Mouse (Mus musculus): ENCODE results near the gene Ksr1. TPM values are rescaled to one million over a fixed set of nuclear protein-coding genes. Genes with fewer than 3 reads are reported as not detected.
"Not testable (repeated sequence)": the region's sequence is repeated elsewhere in the genome, so short reads cannot be mapped to it uniquely, and the experiment has no call there.

The Ksr1 gene
- total RNA-seq, 2 experiments from 2014 or later, result 53.4 to 70.5 TPM

DNA sequence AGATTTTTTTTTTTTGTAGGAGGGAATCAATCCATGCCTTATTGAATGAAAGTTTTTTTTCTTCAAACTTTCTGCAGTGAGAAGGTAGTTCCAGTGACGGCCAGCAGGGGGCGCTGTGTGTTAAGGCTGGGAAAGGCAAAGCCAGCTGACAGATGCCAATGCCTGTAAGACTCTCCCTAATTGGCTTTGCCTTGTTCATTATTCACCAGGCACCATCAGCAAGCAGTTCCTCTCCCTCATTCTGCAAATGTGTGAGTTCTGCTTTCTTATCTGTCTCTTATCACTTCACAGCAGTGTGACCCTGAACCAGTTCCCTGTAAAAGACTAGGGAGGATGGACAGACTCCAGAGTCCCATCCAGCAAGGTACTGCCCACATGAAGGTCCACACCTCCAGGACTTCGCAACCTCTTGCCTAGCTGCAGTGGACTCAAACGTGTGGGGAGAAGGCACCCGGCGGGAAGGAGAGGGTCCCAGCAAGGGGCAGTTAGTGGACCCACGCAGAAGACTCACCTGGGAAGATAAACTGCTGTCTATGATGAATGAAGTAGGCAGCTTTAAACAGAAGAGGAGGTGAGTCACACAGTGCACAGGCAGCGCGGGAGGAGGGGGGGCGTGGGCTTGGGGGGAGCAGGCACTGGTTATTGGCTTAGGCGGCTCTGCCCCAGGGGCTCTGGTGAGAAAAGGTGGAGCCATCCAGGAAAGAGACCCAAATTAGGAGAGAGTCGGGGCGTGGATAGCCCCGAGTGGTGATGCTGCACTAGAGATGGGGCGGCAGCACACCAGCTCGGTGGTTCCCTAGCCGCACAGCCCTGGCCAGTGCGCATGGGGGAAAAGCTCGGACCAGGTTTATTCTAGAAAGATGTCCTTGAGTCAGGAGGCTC, 115.4 kb downstream of the Ksr1 start:
- peak; percentile 72 to 82 for DNase-seq (ENCODE audit: low spot score in 2 of 2)
- intact Hi-C loops (cut with DNase I), result loop anchor here (1.0 to 5.0 kb wide), 3 partner anchors 116 to 183 kb away; partner anchors contain the start of gene Ksr1

DNA sequence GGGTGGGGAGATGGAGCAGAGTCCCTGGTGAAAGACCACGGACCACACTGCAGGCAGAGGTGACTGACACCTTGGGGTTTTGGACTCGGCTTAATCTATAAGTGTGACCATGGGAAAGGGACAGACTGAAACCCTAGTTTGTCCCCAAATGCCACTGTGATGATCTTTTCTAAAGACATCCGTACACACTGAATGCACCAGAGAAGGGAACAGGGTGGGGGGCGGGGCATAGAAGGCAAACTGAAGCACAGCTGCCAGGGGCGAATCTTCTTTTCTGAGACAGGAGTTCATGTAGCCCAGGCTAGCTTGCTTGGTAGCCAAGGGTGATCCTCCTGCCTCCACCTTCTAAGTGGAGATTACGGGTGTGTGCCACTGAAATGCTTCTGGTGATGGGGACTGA, 122.5 kb downstream of the Ksr1 start:
- intact Hi-C loops (cut with DNase I), result no loop called here
- DNase-seq (ENCODE audit: low spot score in 2 of 2), result no peak

DNA sequence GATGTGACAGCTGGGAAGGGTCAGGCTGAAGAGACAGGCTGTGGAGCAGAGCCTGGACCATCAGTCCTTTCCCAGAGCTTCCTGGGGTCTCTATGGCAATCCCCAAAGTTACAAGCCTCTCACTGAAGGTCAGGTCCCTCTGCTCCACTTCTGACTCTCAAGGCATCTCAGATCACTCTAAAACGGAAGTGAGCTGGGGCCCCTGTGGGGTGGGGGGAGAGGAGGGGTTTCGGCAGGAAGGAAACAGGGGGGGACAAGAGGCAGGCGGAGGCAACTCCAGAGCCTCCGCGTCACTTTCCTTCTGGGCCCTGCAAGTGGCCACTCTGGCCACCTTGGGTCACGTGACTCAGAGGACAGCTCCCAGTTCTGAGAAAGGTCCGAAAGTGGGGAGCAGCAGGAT, 122.9 kb downstream of the Ksr1 start:
- DNase-seq (ENCODE audit: low spot score in 2 of 2), result no peak
- intact Hi-C loops (cut with DNase I), result no loop called here

DNA sequence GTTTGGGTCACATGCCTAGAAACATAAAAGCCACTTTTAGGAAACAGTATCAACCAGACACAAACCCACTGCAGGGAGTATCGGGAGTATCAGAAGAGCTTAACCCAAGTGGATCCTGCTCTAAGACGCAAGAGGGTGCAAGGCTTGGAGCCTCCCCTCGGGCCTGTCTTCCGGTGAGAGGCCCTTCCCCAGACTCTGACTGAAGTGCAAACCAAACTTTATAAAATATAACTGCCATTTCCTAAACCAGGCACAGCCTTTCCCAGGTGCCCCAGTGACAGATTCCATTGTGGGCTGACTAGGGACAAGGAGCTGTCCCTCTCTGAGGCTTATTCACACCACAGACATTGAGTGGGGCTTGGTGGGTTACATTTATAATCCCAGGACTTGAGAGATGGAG, 123.4 kb downstream of the Ksr1 start:
- DNase-seq (ENCODE audit: low spot score in 2 of 2), result no peak
- intact Hi-C loops (cut with DNase I), result no loop called here

DNA sequence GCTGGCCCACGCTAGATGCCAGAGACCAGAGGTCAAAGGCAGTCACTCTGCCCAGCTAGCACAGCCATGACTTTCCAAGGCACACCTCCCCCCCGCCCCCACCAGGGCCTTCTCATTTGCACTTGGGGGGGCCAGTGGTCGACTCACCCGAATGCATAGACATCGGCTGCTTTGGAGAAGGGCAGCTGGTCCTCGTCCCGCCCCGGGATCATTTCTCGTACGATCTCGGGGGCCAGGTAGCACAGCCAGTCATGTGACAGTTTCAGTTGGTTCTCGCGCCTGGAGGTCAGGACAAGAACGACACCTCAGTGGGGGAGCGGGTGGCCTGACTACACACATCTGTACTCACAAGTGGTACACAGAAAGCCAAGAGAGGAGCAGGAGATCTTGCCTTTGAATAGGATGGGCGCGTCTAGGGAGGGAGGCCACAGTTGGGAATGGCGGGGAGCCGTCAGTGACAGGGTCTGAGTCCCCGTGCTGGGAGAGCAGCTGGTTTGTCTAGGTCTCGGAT, 125.6 kb downstream of the Ksr1 start:
- no peak for DNase-seq (ENCODE audit: low spot score in 2 of 2)
- intact Hi-C loops (cut with DNase I), result no loop called here

DNA sequence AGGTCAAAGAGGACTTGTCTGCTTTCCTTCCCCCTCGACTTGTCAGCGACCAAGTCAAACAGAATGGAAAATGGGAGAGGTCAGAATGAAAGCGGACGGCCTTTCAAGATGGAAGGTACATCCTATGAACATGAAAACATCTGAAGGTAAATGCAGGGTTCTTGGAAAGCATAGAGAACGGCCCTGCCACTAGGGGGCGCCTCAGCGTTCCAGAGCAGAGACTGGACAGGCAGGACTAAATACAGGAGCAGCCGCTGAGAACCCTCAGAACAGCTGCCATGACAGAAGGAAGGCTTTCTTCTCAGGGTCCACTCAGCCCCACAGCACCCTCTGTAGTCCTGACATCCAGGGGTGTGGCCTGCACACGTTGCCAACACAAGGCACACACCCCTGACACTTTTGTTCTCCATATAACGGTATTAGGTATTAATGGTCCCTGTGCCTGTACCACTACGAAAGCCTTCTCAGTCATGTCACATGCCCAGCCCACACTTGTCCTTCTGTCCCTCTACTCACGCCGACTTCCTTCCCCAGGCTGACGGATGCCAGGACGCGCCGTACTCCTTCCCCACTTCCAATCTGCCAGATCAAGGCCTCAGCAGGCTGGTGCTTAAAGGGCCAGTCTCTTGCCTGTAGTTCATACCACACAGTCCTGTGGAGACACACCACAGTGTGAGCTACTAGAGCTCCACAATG, 126.2 kb downstream of the Ksr1 start:
- DNase-seq (ENCODE audit: low spot score in 2 of 2), result peak in 1 of 2 experiments; percentile 39
- intact Hi-C loops (cut with DNase I), result loop anchor here (5.0 kb wide), 1 partner anchor 272 kb away; no protein-coding TSS in a partner anchor

DNA sequence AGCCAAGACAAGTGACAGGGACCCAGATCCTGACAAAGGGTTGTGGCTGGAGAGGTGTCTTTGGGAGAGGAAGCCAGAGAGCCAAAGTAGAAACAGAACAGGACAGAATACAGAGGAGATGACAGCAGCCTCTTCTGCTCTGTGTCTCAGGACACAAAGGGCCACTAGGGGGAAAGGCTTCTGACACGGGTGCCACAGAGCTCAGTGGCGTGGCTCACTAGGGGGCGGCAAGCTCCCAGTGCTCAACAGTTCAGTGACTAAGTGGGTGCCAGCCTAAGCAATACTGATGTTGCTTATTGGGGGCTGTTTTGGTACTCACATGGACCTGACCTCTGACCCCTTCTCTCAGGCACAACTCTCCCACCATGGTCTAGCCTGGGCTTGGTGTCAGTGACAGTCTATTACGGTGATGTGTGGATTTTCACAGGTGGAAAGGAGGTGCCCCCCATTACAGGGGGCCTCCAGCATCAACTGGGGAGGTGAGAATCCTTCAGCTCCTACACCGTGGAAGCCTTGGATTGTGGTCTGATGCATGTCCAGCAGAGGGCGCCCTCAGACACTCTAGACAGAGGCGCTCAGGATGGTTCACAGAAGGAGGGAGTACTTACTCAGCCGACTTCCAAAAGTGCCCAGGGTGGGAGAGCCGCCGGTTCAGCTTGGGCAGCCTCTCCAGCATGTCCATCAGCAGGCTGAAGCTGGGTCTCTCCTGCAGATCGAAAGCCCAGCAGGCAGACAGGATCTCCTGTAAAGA, 127.1 kb downstream of the Ksr1 start:
- intact Hi-C loops (cut with DNase I), result loop anchor here (5.0 kb wide), 1 partner anchor 273 kb away; no protein-coding TSS in a partner anchor
- DNase-seq (ENCODE audit: low spot score in 2 of 2), result peak; percentile 45 to 66

DNA sequence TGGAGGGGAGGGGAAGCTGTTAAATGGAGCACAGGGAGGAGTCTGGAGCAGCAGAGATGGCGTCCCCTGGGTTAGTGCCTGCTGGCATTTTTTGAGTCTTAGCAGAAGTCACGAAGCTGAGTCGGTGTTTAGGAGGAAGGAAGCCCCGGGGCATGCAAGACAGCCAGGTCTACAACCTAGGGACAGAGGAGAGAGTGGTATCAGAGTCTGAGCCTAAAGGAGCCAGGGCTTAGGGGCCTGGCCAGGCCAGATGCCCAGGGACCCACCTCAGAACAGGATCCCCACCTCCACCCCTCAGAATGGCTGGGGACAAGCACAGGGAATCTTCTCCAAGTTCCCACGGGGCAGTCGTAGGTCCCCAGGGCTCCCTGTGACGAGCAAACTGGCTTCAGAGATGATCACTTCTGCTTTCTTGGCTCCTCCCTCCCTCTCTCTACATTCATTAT, 129.0 kb downstream of the Ksr1 start:
- no peak for DNase-seq (ENCODE audit: low spot score in 2 of 2)
- intact Hi-C loops (cut with DNase I), result loop anchor here (5.0 kb wide), 1 partner anchor 275 kb away; no protein-coding TSS in a partner anchor

DNA sequence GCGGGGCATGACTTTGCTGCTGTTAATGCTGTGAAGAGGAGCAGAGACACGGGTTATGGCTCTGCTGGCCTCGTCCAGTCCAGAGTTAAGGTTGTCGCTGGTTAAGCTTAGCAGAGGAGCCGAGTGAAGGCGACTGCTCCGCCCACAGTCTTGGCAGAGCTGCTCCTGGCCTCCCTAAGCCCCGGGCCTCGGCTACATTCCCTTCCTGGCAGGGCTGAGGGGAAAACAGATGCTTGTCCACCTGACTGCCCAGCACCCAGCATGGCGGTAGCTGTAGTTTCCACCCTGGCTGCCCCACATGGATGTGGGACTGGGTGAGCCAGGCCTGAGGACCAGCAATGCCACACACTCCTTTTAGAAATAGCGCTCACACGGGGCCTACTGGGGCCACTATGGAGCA, 130.0 kb downstream of the Ksr1 start:
- DNase-seq (ENCODE audit: low spot score in 2 of 2), result no peak
- intact Hi-C loops (cut with DNase I), result loop anchor here (5.0 kb wide), 1 partner anchor 276 kb away; no protein-coding TSS in a partner anchor

DNA sequence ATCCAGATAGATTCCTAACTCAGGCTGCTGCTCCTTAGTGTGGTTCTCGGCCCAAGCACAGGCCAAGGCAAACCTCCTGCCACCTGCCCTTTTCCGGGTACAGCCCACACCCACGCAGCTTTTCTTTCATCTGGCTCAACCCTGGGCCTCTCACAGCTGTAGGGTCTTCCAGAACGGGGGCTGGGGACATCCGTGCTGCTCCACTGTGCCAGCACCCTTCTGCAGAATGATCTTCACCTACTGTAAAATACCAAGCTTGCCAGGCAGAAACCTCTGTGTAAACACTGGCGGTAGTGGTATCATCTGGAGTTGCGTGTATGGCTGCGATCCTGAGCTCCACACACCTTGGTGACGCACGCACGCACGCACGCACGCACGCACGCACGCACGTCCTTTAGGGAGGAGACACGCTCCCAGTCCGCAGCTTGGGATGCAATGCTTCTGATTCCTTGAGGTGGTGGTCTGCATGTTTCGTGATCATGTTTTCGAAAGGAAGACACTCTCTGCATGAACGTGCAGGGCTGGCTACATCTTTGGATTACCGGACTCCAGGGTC, 130.5 kb downstream of the Ksr1 start:
- no peak for DNase-seq (ENCODE audit: low spot score in 2 of 2)
- intact Hi-C loops (cut with DNase I), result loop anchor here (5.0 kb wide), 1 partner anchor 277 kb away; no protein-coding TSS in a partner anchor

DNA sequence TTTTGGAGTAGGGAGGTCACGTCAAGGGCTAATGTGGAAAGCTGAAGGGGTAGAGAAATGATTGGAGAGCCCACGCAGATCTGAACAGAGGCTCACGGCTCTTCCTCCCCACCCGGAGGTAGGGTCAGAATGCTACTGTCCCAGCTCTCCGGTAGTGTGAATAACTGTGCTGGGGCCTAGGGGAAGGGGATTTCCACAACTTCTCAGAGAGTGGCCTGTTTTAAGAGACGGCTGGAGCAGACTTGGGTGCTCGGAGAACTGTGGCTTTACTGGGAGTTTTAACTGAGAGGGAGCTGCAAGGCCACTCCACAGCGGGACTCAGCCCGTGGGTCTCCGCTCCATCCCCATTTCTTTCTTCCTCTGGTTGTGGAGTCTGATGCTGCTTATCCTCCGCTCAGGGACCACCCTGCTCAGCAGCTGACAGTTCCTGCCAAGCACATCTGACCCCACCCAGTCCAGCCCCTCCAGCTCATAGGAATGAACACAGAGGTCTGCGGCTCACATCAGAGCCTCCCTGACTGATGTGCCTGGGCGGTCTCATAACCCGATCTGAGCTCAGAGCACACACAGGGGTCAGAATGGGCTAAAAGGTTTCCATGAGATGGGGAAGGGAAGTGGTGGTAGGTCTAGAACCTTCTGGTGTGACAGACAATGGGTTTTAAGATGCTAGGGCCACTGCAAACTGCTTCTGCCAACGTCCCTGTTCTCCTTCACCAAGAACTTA, 131.4 kb downstream of the Ksr1 start:
- no peak for DNase-seq (ENCODE audit: low spot score in 2 of 2)

DNA sequence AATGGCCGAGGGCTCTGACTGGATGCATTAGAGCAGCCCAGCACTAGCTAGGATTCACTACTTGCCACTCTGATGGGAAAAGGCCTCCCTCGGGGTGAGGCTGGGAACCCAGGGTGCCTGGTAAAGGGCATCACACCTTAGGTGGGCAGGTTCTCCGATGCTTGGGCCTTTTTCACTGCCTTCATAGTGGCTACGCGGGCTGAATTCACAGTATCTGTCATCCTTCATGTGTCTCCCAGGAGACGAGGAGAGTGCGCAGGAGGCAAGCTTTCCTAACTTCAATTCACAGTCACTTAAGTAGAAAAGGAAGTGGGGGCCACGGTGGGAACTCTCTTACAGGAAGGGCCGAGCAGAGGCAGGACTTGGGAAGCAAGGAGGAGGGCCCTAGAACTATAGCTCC, 132.4 kb downstream of the Ksr1 start:
- intact Hi-C loops (cut with DNase I), result no loop called here
- no peak for DNase-seq (ENCODE audit: low spot score in 2 of 2)

More for the DNA sequence above, 131.4 kb downstream of the Ksr1 start:
- intact Hi-C loops (cut with DNase I), result loop anchor here (5.0 kb wide), 1 partner anchor 278 kb away; no protein-coding TSS in a partner anchor

DNA sequence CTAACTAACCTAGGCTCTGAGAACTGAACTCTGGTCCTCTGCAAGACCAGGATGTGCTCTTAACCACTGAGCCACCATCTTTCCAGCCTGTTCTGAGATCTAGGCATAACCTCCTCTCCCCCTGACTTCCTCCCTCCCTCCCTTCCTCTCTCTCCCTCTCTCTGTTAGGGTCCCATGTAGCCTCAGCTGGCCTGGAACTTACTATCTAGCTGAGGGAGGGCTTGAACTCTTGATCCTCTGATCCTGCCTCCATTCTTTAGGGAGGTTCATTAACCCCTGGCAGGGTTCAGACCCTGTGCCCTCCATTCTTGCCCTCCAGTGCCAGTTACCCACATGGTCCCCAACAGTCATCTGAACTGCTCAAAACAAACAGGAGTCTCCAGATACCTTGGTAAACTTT, 133.2 kb downstream of the Ksr1 start:
- no peak for DNase-seq (ENCODE audit: low spot score in 2 of 2)
- intact Hi-C loops (cut with DNase I), result no loop called here

DNA sequence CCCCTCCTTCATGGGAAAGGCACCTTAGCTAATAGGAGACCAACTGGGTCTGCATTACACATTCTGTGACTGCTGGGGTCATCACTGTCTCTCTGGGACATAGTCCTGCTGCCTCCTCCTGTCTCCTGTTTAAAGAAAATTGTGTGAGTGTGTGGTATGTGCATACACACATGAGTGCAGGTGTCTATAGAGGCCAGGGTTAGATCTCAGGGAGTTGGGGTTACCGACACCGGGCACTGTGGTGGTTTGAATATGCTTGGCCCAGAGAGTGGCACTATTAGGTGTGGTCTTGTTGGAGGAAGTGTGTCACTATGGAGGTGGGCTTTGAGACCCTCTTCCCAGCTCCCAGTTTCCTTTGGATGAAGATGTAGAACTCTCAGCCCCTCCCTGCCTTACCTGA, 133.7 kb downstream of the Ksr1 start:
- intact Hi-C loops (cut with DNase I), result no loop called here
- DNase-seq (ENCODE audit: low spot score in 2 of 2), result no peak

DNA sequence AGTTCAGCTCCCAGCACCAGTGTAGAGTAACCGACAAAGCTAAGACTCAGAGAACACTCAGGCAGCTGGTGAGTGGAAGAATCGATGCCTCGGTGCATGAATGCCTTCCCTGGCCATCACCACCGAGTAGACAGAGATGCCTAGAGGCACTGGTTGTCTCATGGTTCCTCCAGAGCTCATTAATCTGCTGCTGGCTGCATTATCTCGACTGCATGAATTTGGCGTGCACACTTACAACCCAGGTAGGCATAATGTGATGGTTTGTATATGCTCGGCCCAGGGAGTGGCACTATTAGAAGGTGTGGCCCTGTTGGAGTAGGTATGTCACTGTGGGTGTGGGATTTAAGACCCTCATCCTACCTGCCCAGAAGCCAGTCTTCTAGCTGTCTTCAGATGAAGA, 137.3 kb downstream of the Ksr1 start:
- DNase-seq (ENCODE audit: low spot score in 2 of 2), result no peak
- intact Hi-C loops (cut with DNase I), result no loop called here

DNA sequence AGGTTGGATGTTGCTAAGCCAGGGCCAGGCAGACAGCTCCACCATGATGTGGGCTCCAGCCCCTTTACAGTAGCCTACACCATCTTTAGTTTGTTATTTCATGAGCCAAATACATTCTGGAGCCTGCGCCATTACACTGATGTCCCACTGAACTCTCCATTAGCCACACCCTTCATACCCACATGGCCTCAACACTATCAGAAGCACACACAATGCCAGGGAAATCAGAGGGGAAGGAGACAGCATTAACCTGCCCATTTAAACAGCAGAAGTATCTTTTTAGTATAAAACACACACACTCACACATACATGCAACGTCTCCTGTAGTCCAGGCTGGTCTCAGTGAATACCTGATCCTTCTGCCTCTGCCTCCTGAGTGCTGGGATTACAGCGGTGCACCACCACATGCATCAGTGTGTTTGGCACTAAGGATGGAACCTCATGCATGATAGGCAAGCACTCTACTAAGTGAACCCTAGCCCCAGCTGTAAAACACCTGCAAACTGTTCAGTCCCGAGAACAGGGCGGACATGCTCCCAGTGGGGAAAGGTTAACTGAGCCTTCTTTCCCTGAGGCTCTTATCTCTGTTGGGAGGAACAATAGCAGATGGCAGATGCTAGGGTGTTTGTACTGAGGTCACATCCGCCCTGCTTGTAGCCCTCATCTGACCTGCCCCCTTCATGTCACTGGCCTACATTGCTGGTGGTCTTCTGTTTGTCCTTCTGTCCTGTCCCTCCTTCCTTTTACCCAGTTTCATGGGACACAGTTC, 138.0 kb downstream of the Ksr1 start:
- no peak for DNase-seq (ENCODE audit: low spot score in 2 of 2)
- intact Hi-C loops (cut with DNase I), result no loop called here

DNA sequence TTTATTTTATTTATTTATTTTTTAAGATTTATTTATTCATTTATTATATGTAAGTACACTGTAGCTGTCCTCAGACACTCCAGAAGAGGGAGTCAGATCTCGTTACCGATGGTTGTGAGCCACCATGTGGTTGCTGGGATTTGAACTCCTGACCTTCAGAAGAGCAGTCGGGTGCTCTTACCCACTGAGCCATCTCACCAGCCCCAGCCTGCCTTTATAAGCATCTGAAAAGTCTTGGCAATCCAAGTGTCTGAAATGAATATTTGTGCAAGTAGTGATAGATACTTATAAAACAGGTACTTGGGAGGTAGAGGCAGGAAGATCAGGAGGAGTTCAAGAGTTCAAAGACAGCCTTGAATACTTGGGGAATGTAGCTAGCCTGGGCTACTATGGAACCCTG, 138.9 kb downstream of the Ksr1 start:
- intact Hi-C loops (cut with DNase I), result not testable (repeated sequence)

DNA sequence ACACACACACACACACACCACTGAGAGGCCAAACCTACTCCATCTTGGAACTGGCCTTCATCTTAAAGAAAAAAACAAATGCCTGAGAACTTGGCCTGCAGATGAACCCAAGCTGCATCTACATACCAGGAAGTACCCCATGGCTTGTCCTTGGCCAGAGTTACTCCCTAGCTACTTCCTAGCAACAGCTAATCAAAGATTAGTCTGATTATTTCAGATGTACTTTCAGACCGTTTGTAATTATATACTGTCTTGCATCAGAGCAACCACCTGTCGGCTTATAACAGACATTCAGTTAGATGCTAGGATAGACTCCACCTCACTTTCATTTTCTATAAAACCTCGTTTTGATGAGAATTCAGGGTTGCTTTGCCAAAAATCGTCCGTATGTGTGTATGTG, 139.8 kb downstream of the Ksr1 start:
- intact Hi-C loops (cut with DNase I), result no loop called here
- no peak for DNase-seq (ENCODE audit: low spot score in 2 of 2)

More for the DNA sequence above, 138.9 kb downstream of the Ksr1 start:
- DNase-seq (ENCODE audit: low spot score in 2 of 2), result not testable (repeated sequence)

Measured in left cerebral cortex, postnatal 36 days (tissue).